Mouse (Mus musculus) kidney, postnatal 14 days (tissue): ENCODE measurements around the gene St6galnac1.

Experiments used
- DNase-seq: peaks from one replicate; pipeline ENCODE4 v3.0.0; 2022; ENCODE audit warnings: mixed read lengths

Gene St6galnac1

GRCm38 (mm10) chr11:116725031-116725948 lies 50.0 kb downstream of the St6galnac1 start:
- no peak for DNase-seq

DNA sequence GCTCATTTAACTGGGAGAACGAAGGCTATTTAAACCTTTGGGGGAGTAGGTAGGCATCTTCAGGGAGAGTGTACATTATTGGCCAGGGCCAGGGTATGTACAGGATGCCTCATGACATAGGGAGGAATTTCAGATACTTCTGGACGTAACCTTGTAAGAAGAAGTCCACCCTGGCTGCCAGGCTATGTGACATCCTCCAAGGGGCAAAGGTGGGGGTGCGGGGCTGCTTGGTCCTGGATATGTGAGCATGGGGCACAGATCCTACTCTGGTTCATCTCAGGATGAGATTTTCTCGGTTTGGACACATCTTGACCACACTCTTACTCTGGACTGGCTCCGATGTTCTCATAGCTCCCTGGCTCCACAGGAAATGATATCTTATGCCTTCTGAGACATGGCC lies 52.2 kb downstream of the St6galnac1 start:
- no peak for DNase-seq

DNA sequence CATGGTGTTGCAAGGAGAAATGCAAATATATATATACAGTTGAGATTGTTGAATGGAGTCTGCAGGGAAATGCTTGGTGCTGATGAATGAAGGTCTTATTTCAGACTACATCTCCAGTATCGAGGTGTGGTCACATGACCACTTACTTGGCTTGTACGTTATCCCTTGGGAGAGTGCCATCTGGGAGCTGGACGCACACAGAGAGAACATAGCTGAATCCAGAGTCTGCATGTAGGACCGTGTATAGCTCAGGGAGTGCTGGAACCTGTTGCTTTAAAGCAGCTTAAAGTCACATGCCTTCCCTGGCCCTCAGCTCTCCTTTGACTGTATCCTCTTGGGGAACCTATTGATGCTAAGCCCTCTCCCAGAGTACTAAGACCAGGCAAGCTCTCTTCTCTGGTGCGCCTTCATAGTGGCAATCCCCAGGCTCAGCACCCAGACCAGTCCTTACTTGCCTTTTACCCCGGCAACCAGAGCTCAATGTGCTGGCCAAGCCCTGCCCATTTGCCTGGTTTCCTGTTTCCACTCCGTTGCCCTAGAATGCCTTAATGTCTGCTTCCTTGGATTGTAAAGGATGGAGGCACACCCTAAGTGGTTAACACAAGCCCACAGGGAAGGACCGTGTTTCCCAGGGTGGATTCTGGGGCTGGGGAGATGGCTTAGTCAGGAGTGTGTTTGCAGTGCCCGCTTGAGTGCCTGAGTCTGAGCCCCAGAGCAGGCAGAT lies 53.6 kb downstream of the St6galnac1 start:
- no peak for DNase-seq

GRCm38 (mm10) chr11:116720319-116720865 lies 54.9 kb downstream of the St6galnac1 start:
- DNase-seq = no peak
